ENCODE assay signal across 8 mouse cellular contexts in the genomic region with DNA sequence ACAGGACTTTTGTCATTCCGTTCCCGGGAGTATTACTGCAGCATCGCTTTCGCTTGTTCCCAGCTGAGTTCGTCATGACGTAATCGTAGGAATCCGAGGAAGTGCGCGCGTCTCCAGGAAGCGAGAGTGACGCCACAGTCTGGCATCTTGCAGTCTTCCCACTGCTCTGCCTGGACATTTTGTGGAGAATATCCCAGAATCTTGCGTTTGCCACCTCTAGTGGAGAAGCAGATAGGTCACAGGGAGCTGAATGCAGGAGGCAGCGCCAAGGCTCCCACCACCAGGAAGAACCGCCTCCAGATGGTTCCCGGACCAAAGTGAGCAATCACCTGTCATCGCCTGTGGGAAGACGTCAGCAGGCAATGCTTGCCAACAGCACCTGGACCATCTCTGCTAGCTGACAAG. TPM values are rescaled to one million over a fixed set of nuclear protein-coding genes. Genes with fewer than 3 reads are reported as not detected.
DNase-seq lines count a peak whose midpoint lies in the region; ATAC-seq lines count a peak whose summit lies in the region.

No protein-coding gene starts in this region.

- DNase-seq in 3134 (ENCODE audit: extremely low read depth, insufficient read length, low spot score) (peak; percentile 34), adipocyte (ENCODE audit: low spot score) (peak; percentile 31)
- peak; percentile 16 for DNase-seq in neural tube, embryonic 10.5 days (ENCODE audit: extremely low spot score, low spot score)
- no peak for DNase-seq in natural killer cell, adult 2 months (ENCODE audit: low spot score in 2 of 2)
- no peak for DNase-seq in urinary bladder, postnatal 10 days (ENCODE audit: low spot score)

- no peak overlapping the region for H3K4me3 ChIP-seq in forebrain, embryonic 13.5 days
- H3K4me3 ChIP-seq in hindbrain, embryonic 12.5 days: no peak overlapping the region
- H3K4me3 ChIP-seq in limb, embryonic 12.5 days (replicated peaks): no peak overlapping the region

- no peaks in the 10 kb centered on the region for H3K9me3 ChIP-seq in forebrain, embryonic 13.5 days (replicated peaks)
- H3K9me3 ChIP-seq in hindbrain, embryonic 12.5 days (replicated peaks): no peaks in the 10 kb centered on the region
- no peaks in the 10 kb centered on the region for H3K9me3 ChIP-seq in limb, embryonic 12.5 days

- H3K9ac ChIP-seq in forebrain, embryonic 13.5 days: no peak overlapping the region
- no peak overlapping the region for H3K9ac ChIP-seq in hindbrain, embryonic 12.5 days
- H3K9ac ChIP-seq in limb, embryonic 12.5 days (replicated peaks): no peak overlapping the region

- 0 out of 2 replicates have a peak, but pooled peaks cover 10% of the 10 kb centered on the region for H3K4me1 ChIP-seq in forebrain, embryonic 13.5 days
- no peaks in the 10 kb centered on the region for H3K4me1 ChIP-seq in hindbrain, embryonic 12.5 days
- H3K4me1 ChIP-seq in limb, embryonic 12.5 days (replicated peaks): no peaks in the 10 kb centered on the region

- H3K27me3 ChIP-seq in forebrain, embryonic 13.5 days: no peaks in the 10 kb centered on the region
- H3K27me3 ChIP-seq in hindbrain, embryonic 12.5 days: no peaks in the 10 kb centered on the region
- H3K27me3 ChIP-seq in limb, embryonic 12.5 days: no peaks in the 10 kb centered on the region

- H3K27ac ChIP-seq in forebrain, embryonic 13.5 days: no peak overlapping the region
- no peak overlapping the region for H3K27ac ChIP-seq in hindbrain, embryonic 12.5 days
- H3K27ac ChIP-seq in limb, embryonic 12.5 days: no peak overlapping the region

- H3K36me3 ChIP-seq in forebrain, embryonic 13.5 days (ENCODE audit: poor library complexity, severe bottlenecking): no peaks in the 10 kb centered on the region
- no peaks in the 10 kb centered on the region for H3K36me3 ChIP-seq in hindbrain, embryonic 12.5 days
- no peaks in the 10 kb centered on the region for H3K36me3 ChIP-seq in limb, embryonic 12.5 days

- WGBS in forebrain, embryonic 13.5 days: 63% methylated on average over 19 of the region's 19 CpGs
- WGBS in hindbrain, embryonic 12.5 days: 68% methylated on average over 19 of the region's 19 CpGs
- 55% methylated on average over 19 of the region's 19 CpGs for WGBS in limb, embryonic 12.5 days

- ATAC-seq in forebrain, embryonic 13.5 days: no peak
- ATAC-seq in hindbrain, embryonic 12.5 days (ENCODE audit: low FRiP score): no peak
- ATAC-seq in limb, embryonic 12.5 days (ENCODE audit: insufficient number of reproducible peaks, insufficient read depth, low FRiP score, low TSS enrichment, low read depth): no peak

- peak overlapping the region; percentile 39 for H3K4me2 ChIP-seq in forebrain, embryonic 13.5 days
- H3K4me2 ChIP-seq in hindbrain, embryonic 12.5 days (replicated peaks): peak overlapping the region; percentile 30; the same call in 1 of the 2 replicates
- peak overlapping the region; percentile 34 for H3K4me2 ChIP-seq in limb, embryonic 12.5 days

RNA-seq across cellular contexts. Expression of gene Csnk1d, which starts 23.8 kb away (rescaled TPM):
- polyA plus RNA-seq in forebrain, embryonic 13.5 days (2015; fragmentation: Nextera tagmentation; extraction: Ambion mirVana): 122 and 139 TPM in 2 replicates
- 171 TPM in 2 replicates for polyA plus RNA-seq in hindbrain, embryonic 12.5 days (2016; fragmentation: Nextera tagmentation; extraction: Ambion mirVana)
- 154 and 157 TPM in 2 replicates for polyA plus RNA-seq in limb, embryonic 12.5 days (2016; fragmentation: Nextera tagmentation; extraction: Ambion mirVana)

RNA-seq across cellular contexts. Expression of gene Cd7, which starts 24.3 kb away (rescaled TPM):
- not detected in 2 replicates for polyA plus RNA-seq in forebrain, embryonic 13.5 days (2015; fragmentation: Nextera tagmentation; extraction: Ambion mirVana)
- not detected in 2 replicates for polyA plus RNA-seq in hindbrain, embryonic 12.5 days (2016; fragmentation: Nextera tagmentation; extraction: Ambion mirVana)
- not detected in 2 replicates for polyA plus RNA-seq in limb, embryonic 12.5 days (2016; fragmentation: Nextera tagmentation; extraction: Ambion mirVana)

RNA-seq across cellular contexts. Expression of gene Sectm1b, which starts 48.5 kb away (rescaled TPM):
- polyA plus RNA-seq in forebrain, embryonic 13.5 days (2015; fragmentation: Nextera tagmentation; extraction: Ambion mirVana): not detected in 2 replicates
- not detected in 2 replicates for polyA plus RNA-seq in hindbrain, embryonic 12.5 days (2016; fragmentation: Nextera tagmentation; extraction: Ambion mirVana)
- not detected in 2 replicates for polyA plus RNA-seq in limb, embryonic 12.5 days (2016; fragmentation: Nextera tagmentation; extraction: Ambion mirVana)

Comparison
In these comparisons a context has a peak if more than half of its experiments do, and no peak if none do; other contexts are left out.
1. DNase-seq: peak in 3134 (single experiment), adipocyte (single experiment) and neural tube, embryonic 10.5 days (single experiment); none in natural killer cell, adult 2 months (0 of 2) and urinary bladder, postnatal 10 days (single experiment).
2. Peak in every context shown above with its lines, with median percentiles within 50 percentile points of each other: H3K4me2 ChIP-seq.